Mouse (Mus musculus) left cerebral cortex, postnatal 14 days (tissue): ENCODE measurements around the gene Cd180. TPM values are rescaled to one million over a fixed set of nuclear protein-coding genes. Genes with fewer than 3 reads are reported as not detected.

Experiments used
- DNase-seq, 2 experiments: peaks; one replicate each; pipeline ENCODE4 v3.0.0; 2021 to 2022; ENCODE audit warnings: low spot score in 2 of 2, mixed read lengths in 1 of 2
- intact Hi-C: fragments of 180-260 bp; cut with DNase I; formaldehyde crosslinking; loops from one replicate; pipeline ENCODE4 v1.15.1; 2025
- total RNA-seq, 2 experiments: library from RNA; stranded (reverse); gene quantifications; 2 replicates each; pipeline ENCODE4 v1.2.3; 2021

Cd180 gene
- total RNA-seq, 2 experiments from 2014 or later = 2.9 to 3.3 TPM

GRCm38 (mm10) chr13:102765216-102765615 lies 71.9 kb downstream of the Cd180 start:
- intact Hi-C loops = no loop called here
- DNase-seq = no peak

GRCm38 (mm10) chr13:102767110-102767509 lies 73.8 kb downstream of the Cd180 start:
- intact Hi-C loops = no loop called here
- DNase-seq = no peak

- DNase-seq = no peak
Observed at GRCm38 (mm10) chr13:102768512-102768911, 75.2 kb downstream of the Cd180 start.

DNA sequence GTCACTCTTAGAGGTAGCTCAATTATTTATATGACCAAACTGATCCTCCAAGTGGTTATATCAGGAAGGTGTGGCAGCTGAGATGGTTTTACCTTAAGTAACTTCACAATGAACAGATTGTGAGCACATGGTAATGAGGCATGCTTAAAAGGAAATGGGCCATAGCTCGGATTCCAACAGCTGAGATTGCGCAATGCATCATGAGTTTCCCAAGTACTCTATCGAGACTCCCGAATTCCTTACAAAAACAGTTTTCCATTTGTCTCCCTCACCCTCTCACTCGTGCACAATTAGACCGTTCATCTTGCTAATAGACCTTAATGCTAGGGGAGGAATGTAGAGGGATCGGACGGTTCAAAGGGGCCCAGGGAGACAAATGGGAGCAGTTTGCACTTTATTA lies 76.8 kb downstream of the Cd180 start:
- no peak for DNase-seq
- intact Hi-C loops = no loop called here

More at GRCm38 (mm10) chr13:102768512-102768911, 75.2 kb downstream of the Cd180 start:
- intact Hi-C loops = no loop called here

- DNase-seq = no peak
- intact Hi-C loops = no loop called here
Observed at GRCm38 (mm10) chr13:102773169-102773568, 79.8 kb downstream of the Cd180 start.

DNA sequence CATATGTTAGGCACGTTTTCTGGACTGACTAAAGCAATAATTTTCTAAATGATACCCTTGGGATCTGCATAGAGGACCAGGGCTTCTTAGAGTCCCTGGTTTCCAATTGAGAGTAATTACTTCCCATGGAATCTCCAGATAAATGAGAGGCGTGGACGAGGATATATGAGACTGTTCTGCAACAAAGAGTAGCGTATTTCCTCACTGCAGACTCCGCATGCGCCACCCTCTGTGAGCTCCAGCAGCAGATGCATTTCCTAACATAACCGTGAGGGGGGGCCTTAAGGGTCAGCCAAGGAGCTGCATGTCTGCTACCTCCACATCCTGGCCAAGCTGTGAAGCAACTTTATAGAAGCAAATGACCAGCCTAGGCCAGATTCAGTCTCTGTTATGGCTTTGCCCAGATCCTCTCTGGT lies 81.4 kb downstream of the Cd180 start:
- intact Hi-C loops = no loop called here
- no peak for DNase-seq

DNA sequence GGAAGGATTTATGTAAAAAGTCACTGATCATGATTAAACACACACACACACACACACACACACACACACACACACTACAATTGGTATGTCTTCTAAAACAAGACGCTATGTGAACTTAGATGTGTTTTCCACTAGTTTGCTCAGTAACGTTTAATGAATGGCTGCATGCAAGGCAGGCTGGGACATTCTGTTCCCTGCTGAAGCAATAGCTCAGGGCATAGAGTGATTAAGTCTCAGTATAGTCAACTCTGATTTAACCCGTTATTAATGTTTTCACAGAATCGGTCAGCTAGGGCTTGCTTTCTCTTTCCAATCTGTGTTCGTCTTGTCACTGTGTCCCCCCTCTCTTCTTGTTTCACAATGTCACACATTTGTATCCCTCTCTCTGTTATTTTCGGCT lies 82.1 kb downstream of the Cd180 start:
- intact Hi-C loops = no loop called here
- no peak for DNase-seq

- no peak for DNase-seq
- intact Hi-C loops = no loop called here
Observed at GRCm38 (mm10) chr13:102778859-102779258, 85.5 kb downstream of the Cd180 start.

DNA sequence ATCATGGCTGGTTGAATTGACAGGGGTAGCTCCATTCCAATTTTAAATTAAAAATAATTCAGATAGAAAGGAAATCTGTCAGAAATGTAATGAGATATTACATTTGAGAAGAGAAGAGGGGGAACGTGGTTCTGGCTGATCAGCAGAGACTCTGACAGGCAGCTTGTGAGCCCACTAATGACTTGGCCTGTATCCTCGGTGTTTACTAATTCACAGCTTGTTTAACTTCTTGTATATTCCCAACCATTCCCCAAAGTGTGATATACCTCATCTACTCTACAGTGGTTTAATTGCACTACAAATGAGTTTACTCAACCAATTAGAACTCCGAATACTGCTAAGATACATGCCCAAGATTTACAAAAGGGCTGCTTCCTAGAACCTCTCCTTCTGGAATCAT lies 85.9 kb downstream of the Cd180 start:
- DNase-seq = no peak
- intact Hi-C loops = no loop called here

- intact Hi-C loops = no loop called here
- no peak for DNase-seq
Observed at GRCm38 (mm10) chr13:102783531-102784310, 90.4 kb downstream of the Cd180 start.

GRCm38 (mm10) chr13:102786666-102787230 lies 93.4 kb downstream of the Cd180 start:
- no peak for DNase-seq
- intact Hi-C loops = no loop called here
